Mouse (Mus musculus) forebrain, embryonic 12.5 days (tissue): ENCODE data around the gene Zfp709. TPM values are rescaled to one million over a fixed set of nuclear protein-coding genes. Genes with fewer than 3 reads are reported as not detected.
"Not testable (repeated sequence)": the region's sequence is repeated elsewhere in the genome, so short reads cannot be mapped to it uniquely, and the experiment has no call there.

Experiments used
- ATAC-seq: fragments of 200-750 bp; cut with Nextera tagmentation; 2 replicates; pipeline ENCODE4 v1.8.0; 2017; ENCODE audit warnings: moderate TSS enrichment; ENCODE audit not compliant: low FRiP score
- H3K27ac ChIP-seq: fragments of 300-500 bp; sonication (generic); 2 replicates; pipeline ENCODE4 v1.5.1; 2016; ENCODE audit warnings: mild to moderate bottlenecking
- H3K27me3 ChIP-seq: fragments of 300-500 bp; sonication (generic); 2 replicates; pipeline ENCODE4 v1.6.1; 2016; ENCODE audit warnings: mild to moderate bottlenecking
- H3K36me3 ChIP-seq: fragments of 300-500 bp; sonication (generic); replicated peaks from 2 replicates; pipeline ENCODE4 v1.6.1; 2016; ENCODE audit warnings: mild to moderate bottlenecking
- H3K4me1 ChIP-seq: fragments of 300-500 bp; sonication (generic); 2 replicates; pipeline ENCODE4 v1.6.1; 2016
- H3K4me2 ChIP-seq: fragments of 300-500 bp; sonication (generic); 2 replicates; pipeline ENCODE4 v1.6.1; 2016; ENCODE audit warnings: mild to moderate bottlenecking, moderate library complexity
- H3K4me3 ChIP-seq: fragments of 300-500 bp; sonication (generic); replicated peaks from 2 replicates; pipeline ENCODE4 v1.5.1; 2016; ENCODE audit warnings: mild to moderate bottlenecking
- H3K9ac ChIP-seq: fragments of 300-500 bp; sonication (generic); 2 replicates; pipeline ENCODE4 v1.6.1; 2016; ENCODE audit warnings: mild to moderate bottlenecking
- H3K9me3 ChIP-seq: fragments of 300-500 bp; sonication (generic); 2 replicates; pipeline ENCODE4 v1.6.1; 2016
- WGBS: fragments of 180-500 bp; shearing (Covaris S2); methylation state at CpG from one replicate; pipeline ENCODE4 v1.1.7; 2016; 5-methylcytosine and 5-hydroxymethylcytosine counted together
- polyA plus RNA-seq: library from polyadenylated mRNA; unstranded; fragments of >200 nt; fragmentation: Nextera tagmentation; extraction: Ambion mirVana; gene quantifications from 2 replicates; pipeline ENCODE4 v1.2.1, GENCODE M21; 2016

The Zfp709 gene
- polyA plus RNA-seq, 1 experiment from 2014 or later: 8.0 TPM

DNA sequence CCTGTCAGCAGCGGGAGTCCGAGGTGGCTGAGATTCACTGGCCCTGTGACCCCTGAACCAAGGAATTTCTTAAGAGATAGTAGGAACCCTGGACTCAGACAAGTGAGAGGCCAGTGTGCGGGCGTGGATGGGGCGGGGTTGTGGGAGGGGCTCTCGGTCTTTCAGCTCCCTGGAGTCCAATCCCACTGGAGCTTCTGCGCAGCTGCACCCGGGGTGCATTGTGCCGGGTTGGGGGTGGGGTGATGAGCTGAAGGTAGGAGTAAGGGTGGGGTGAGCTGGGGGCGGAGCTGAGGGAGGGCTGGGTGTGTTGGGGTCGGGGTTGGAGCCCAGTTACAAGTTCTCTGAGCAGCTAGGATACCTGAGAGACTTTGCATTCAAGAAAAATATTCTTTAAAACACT is 18.8 kb downstream of the Zfp709 start:
- H3K9me3 ChIP-seq, H3K27ac ChIP-seq, H3K36me3 ChIP-seq, H3K4me2 ChIP-seq, H3K9ac ChIP-seq, H3K4me1 ChIP-seq, H3K4me3 ChIP-seq, H3K27me3 ChIP-seq, ATAC-seq: not testable (repeated sequence)
- 40% methylated on average over 11 of the region's 11 CpGs for WGBS

DNA sequence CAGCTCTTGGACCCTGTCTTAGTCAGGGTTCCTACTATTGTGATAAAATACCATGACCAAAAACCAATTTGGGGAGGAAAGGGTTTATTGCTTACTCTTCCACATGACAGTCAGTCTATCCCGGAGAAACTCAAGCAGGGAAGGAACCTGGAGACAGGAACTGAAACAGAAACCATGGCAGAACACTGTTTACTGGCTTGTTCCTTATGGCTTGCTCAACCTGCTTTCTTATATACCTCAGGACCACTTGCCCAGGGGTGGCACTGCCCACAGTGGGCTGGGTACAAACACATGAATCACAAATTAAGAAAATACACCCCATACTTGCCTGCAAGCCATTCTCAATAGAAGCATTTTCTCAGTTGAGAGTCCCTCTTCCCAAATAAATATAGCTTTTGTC is 21.3 kb downstream of the Zfp709 start:
- WGBS: 68% methylated on average over 1 of the region's 1 CpGs
- H3K27me3 ChIP-seq, H3K9ac ChIP-seq, H3K4me1 ChIP-seq, H3K4me3 ChIP-seq, H3K27ac ChIP-seq, H3K9me3 ChIP-seq, H3K4me2 ChIP-seq, H3K36me3 ChIP-seq, ATAC-seq: not testable (repeated sequence)

DNA sequence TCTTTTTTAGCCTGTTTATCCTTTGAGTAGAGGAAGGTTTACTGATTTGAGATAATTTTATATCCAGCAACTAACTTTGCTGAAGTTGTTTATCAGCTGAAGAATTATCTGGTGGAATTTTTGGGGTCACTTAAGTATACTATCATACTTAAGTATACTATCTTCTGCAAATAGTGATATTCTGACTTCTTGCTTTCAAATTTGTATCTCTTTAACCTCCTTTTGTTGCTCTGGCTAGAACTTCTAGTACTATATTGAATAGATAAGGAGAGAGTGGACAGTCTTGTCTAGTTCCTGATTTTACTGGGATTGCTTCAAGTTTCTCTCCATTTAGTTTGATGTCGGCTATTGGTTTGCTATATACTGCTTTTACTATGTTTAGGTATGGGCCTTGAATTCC is 25.0 kb downstream of the Zfp709 start:
- Histone ChIP-seq H3K27ac (no peak overlapping the region), H3K9ac (no peak overlapping the region), H3K9me3 (no peaks in the 10 kb centered on the region), H3K4me3 (no peak overlapping the region), H3K4me1 (peaks cover 2% of the 10 kb centered on the region; the same call in 1 of the 2 replicates), H3K36me3 (no peaks in the 10 kb centered on the region), H3K4me2 (no peak overlapping the region), H3K27me3 (0 out of 2 replicates have a peak, but pooled peaks cover 5% of the 10 kb centered on the region)
- WGBS: 90% methylated on average over 1 of the region's 1 CpGs
- no peak for ATAC-seq

DNA sequence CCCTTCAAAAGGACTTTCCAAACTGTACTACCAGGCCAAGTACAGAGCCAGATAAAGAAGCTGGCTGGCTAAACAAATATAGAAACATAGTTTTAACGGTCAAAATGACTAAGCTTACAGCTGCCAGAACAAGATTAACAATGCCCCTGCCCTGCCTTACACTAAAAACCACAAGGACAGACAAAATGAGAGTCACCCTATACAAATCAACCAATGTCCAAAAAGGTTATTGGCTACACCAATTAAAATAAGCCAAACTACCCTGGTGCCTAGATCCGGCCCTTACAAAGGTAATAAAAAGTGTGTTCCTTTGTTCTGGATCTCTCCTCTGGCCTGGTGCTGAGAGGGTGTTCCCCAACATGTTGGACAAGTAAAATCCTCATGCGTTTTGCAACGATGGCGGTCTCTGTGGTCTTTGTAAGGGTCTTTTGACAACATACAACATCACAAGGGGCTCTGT is 26.0 kb downstream of the Zfp709 start:
- H3K4me2 ChIP-seq: peak overlapping the region; percentile 58
- H3K9ac ChIP-seq: no peak overlapping the region
- peak overlapping the region; percentile 97 for H3K27ac ChIP-seq
- peak overlapping the region; percentile 62 for H3K4me3 ChIP-seq
- H3K27me3 ChIP-seq: 0 out of 2 replicates have a peak, but pooled peaks cover 5% of the 10 kb centered on the region
- no peak for ATAC-seq
- 96% methylated on average over 5 of the region's 5 CpGs for WGBS
- peaks cover 2% of the 10 kb centered on the region; the same call in 1 of the 2 replicates for H3K4me1 ChIP-seq
- H3K36me3 ChIP-seq: no peaks in the 10 kb centered on the region
- H3K9me3 ChIP-seq: no peaks in the 10 kb centered on the region

DNA sequence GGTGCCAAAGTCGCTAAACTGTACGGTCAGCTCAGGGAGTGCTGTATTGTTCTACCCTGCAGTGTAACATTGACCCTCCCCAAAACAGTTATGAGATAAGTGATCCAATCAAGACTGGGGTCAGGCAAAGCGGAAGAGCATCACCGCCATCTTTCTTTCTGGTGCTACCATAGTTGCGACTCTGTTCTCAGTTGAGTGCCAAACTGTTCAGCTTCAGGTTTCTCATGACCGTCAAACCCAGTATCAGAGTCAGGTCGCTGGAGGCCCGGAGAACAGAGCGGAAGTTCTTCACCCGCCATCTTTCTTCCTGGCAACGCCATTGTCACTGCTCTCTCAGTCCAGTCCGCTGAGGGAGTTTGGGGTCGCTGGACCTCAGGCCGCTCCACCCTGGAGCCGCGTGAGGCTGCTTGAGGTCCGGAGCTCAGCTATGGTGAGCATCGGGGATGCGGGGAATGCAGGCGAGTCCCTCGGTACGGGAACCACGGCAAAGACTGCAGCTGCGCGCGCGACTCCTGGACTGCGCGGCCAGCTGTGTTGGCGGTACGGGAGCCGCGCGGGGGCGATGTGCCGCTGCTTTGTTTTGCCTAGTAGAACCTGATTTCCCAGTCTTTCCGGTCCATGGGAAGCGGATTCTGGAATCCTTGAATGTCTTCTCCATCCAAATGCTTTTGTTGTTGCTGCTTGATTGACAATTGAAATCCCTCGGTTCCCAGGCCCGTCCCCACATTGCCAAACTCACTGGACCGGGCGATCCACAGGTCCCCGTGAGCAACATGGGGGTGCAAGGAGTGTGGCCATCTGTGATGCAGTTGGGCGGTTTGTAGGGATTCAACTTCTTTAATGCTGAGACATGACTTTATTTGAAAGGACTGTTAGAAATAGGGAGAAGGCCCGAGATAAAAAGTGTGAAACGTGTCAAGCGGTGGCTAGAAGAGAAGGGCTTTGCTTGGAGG is 26.8 kb downstream of the Zfp709 start, which contains the start of the genes Zfp882 and Zfp617:
TSS of gene Zfp882 (plus strand) at position 300 of the 953 bp plus-strand sequence.
TSS of gene Zfp617 (plus strand) at position 327 of the 953 bp plus-strand sequence.
- Histone ChIP-seq H3K4me2 (peak within 1 kb of the TSS; percentile 58), H3K4me3 (peak within 1 kb of the TSS; percentile 62), H3K36me3 (peaks cover 3% of the 10 kb centered on the region), H3K4me1 (peaks cover 2% of the 10 kb centered on the region; the same call in 1 of the 2 replicates), H3K27ac (peak within 1 kb of the TSS; percentile 97), H3K9me3 (no peaks in the 10 kb centered on the region), H3K27me3 (0 out of 2 replicates have a peak, but pooled peaks cover 5% of the 10 kb centered on the region), H3K9ac (peak within 1 kb of the TSS; percentile 75)
- 5% methylated on average over 47 of the region's 47 CpGs for WGBS
- ATAC-seq: peak; percentile 94

DNA sequence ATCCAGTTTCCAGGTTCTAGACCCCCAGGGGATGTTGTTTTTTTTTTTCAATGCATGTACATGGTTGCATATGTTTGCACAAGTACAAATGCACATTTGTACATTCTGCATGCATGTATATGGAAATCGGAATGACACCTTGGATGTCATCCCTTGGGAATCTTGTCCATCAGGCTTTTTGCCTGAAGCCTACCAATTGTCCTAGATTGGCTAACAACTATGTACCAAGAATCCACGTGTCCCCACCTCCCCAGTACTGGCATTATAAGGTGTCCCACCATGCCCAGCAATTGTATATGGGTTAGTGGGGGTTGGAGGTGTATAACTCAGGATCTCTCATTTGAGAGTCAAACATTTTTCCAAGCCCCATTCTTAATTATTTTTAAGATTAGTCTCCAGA is 30.5 kb downstream of the Zfp709 start:
- WGBS: 83% methylated on average over 2 of the region's 2 CpGs
- H3K9me3 ChIP-seq: no peaks in the 10 kb centered on the region
- ATAC-seq: no peak

DNA sequence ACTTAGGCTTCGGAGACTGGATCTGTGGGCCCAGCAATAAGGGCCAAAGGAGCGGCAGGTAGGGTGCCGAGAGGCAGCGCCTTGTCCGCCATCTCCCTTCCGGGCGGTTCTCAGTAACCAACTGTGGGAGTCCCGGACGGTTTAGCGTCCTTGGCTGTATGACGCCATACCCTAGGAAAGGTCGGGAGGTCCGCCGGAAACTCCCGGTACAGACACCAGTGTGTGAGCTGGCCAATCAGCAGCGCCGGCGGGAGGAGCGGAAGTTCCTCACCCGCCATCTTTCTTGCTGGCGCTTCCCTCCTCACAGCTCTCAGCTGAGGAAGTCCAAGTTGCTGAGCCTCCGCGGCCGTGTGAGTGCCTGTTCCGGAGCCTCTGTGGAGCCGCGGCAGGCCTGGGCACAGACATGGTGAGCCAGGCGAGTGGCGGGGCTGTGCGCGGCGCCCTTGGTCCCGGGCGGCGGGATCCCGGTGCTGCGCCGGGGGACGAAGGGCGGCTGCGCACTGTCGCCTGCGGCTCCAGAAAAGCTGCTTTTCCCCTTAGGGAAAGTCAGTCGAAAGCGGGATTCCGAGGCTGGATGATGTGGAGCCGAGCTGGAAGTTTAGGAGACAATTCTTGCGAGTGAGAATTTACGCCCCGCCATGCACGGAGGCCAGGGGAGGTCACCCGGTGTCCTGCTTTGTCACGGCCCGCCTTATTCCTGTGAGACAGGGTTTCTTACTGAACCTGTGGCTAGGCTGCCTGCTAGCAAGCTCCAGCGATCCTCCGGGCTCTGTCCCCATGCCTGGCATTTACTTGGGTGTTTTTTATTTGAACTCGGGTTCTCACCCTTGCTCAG is 41.0 kb downstream of the Zfp709 start:
- peak; percentile 99 for ATAC-seq
- Histone ChIP-seq H3K27ac (peak overlapping the region; percentile 98), H3K27me3 (no peaks in the 10 kb centered on the region), H3K36me3 (0 out of 2 replicates have a peak, but pooled peaks cover 14% of the 10 kb centered on the region), H3K4me1 (peaks cover 12% of the 10 kb centered on the region), H3K4me2 (peak overlapping the region; percentile 70), H3K9ac (peak overlapping the region; percentile 85), H3K9me3 (no peaks in the 10 kb centered on the region), H3K4me3 (peak overlapping the region; percentile 76)
- WGBS: under 1% methylated on average over 50 of the region's 57 CpGs

More for the DNA sequence above, 30.5 kb downstream of the Zfp709 start:
- Histone ChIP-seq H3K4me3 (no peak overlapping the region), H3K9ac (no peak overlapping the region), H3K4me1 (peaks cover 2% of the 10 kb centered on the region; the same call in 1 of the 2 replicates), H3K27me3 (no peaks in the 10 kb centered on the region), H3K4me2 (no peak overlapping the region), H3K27ac (no peak overlapping the region), H3K36me3 (peaks cover 33% of the 10 kb centered on the region)

DNA sequence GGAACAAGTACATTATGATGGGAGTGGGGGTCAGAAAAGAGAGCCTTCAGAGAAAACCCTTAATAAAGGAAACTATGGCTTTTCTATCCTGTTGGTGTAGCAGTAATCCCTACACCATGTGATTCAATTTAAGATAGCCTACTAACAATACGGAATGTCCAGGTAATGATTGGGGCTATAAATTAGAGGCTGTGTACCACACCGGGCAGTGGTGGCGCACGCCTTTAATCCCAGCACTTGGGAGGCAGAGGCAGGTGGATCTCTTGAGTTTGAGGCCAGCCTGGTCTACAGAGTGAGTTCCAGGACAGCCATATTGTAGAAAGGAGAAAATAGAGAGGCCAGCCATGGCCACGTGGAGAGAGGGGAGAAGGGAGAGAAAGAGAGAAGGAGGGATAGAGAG is 44.0 kb downstream of the Zfp709 start:
- Histone ChIP-seq H3K4me2 (no peak overlapping the region), H3K4me3 (no peak overlapping the region), H3K27ac (no peak overlapping the region), H3K9me3 (no peaks in the 10 kb centered on the region), H3K27me3 (no peaks in the 10 kb centered on the region), H3K4me1 (peaks cover 12% of the 10 kb centered on the region), H3K9ac (no peak overlapping the region), H3K36me3 (peaks cover 27% of the 10 kb centered on the region)
- no peak for ATAC-seq
- 99% methylated on average over 5 of the region's 5 CpGs for WGBS

DNA sequence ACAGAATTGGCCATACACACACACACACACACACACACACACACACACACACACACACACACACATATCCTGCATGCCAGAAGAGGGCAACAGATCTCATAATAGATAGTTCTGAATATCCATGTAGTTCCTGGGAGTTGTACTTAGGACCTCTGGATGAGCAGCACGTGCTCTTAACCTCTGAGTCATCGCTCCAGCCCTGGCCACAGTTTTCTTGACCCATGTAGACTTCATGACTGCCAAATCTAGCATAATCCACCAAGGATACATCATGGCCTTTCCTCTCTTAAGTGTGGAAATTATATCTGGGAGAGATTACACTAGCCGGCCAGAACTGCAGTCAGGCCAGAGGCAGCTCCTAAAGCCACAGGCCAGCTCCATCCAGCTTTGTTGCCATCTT is 44.7 kb downstream of the Zfp709 start:
- 95% methylated on average over 3 of the region's 3 CpGs for whole genome bisulfite sequencing
- Histone ChIP-seq H3K27ac (no peak overlapping the region), H3K9ac (no peak overlapping the region), H3K9me3 (no peaks in the 10 kb centered on the region), H3K4me2 (no peak overlapping the region), H3K27me3 (no peaks in the 10 kb centered on the region), H3K4me1 (peaks cover 12% of the 10 kb centered on the region), H3K4me3 (no peak overlapping the region), H3K36me3 (peaks cover 34% of the 10 kb centered on the region)
- ATAC-seq: no peak

DNA sequence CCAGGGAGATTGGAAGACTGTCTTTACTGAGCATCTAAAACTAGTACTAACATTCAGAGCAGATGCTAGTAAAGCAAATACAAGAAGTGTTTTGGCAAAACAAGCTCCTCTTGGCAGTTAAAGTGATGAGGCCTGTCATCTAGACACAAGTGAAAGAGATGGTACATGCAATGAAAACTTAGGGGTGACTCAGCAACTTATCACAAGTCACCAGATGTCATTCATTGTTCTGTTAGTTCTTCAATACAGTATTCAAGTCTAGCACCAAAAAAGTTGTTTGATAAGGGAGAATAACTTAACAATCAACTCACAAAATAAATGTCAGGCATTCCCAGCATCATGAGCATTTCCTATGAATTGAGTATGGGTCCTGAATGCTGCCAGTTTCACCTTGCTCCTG is 46.0 kb downstream of the Zfp709 start:
- Histone ChIP-seq H3K36me3 (peaks cover 39% of the 10 kb centered on the region), H3K4me2 (no peak overlapping the region), H3K27ac (no peak overlapping the region), H3K4me1 (peaks cover 12% of the 10 kb centered on the region), H3K9ac (no peak overlapping the region), H3K9me3 (no peaks in the 10 kb centered on the region), H3K27me3 (no peaks in the 10 kb centered on the region), H3K4me3 (no peak overlapping the region)
- no peak for ATAC-seq

DNA sequence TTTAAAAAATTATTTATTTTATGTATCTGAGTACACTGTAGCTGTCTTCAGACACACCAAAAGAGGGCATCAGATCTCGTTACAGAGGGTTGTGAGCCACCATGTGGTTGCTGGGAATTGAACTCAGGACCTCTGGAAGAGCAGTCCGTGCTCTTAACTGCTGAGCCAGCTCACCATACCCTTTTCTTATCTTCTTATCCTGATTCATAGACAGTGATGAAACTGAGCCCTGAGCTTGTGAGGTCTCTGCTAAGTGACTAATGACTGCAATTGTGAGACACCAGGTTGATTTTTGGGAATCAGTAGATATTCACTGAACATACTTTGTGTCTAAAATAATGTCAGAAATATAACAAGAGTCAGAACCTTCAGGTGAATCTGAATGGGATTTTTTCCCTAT is 56.2 kb downstream of the Zfp709 start:
- H3K27ac ChIP-seq, H3K36me3 ChIP-seq, H3K4me1 ChIP-seq, ATAC-seq, H3K27me3 ChIP-seq, H3K9me3 ChIP-seq, H3K4me2 ChIP-seq, H3K4me3 ChIP-seq, H3K9ac ChIP-seq: not testable (repeated sequence)
- WGBS: 88% methylated on average over 2 of the region's 2 CpGs
